24 mouse cellular contexts compared by ENCODE assay signal in genomic region chr2:110068916-110069315, GRCm38 (mm10).
"Had no signal": no experiment of that assay in that cellular context is flagged by ENCODE, and none has a peak within 500 bp of the region (broad histone marks: within the 10 kb centered on the region; RNA-seq: fewer than 3 reads in every experiment).

No protein-coding gene starts in this region.

- H3K27me3 ChIP-seq: heart, embryonic 13.5 days; heart, embryonic 15.5 days; hindbrain, embryonic 13.5 days; hindbrain, embryonic 15.5 days; limb, embryonic 13.5 days; limb, embryonic 15.5 days; liver, embryonic 12.5 days had no signal

- ATAC-seq: hindbrain, postnatal 0 days; intestine, embryonic 16.5 days; liver, embryonic 12.5 days had no signal

- H3K9ac ChIP-seq: heart, embryonic 13.5 days; heart, embryonic 15.5 days; hindbrain, embryonic 13.5 days; hindbrain, embryonic 15.5 days; limb, embryonic 13.5 days; limb, embryonic 15.5 days; liver, embryonic 12.5 days; liver, embryonic 14.5 days had no signal

- H3K4me2 ChIP-seq: heart, embryonic 11.5 days; heart, embryonic 13.5 days; heart, embryonic 15.5 days; hindbrain, embryonic 13.5 days; hindbrain, embryonic 15.5 days; limb, embryonic 13.5 days; limb, embryonic 15.5 days; liver, embryonic 12.5 days had no signal

- H3K4me3 ChIP-seq: heart, adult 2 months; heart, embryonic 13.5 days; heart, embryonic 15.5 days; hindbrain, embryonic 13.5 days; hindbrain, embryonic 15.5 days; limb, embryonic 13.5 days; limb, embryonic 15.5 days; liver, embryonic 12.5 days had no signal

- H3K27ac ChIP-seq: heart, adult 2 months; heart, embryonic 13.5 days; heart, embryonic 15.5 days; hindbrain, embryonic 13.5 days; hindbrain, embryonic 15.5 days; hindbrain, postnatal 0 days; limb, embryonic 13.5 days; limb, embryonic 15.5 days; liver, embryonic 12.5 days; liver, embryonic 14.5 days had no signal

- H3K4me1 ChIP-seq: heart, embryonic 13.5 days; heart, embryonic 15.5 days; hindbrain, embryonic 13.5 days; hindbrain, embryonic 15.5 days; limb, embryonic 13.5 days; limb, embryonic 15.5 days; liver, embryonic 12.5 days had no signal

- H3K9me3 ChIP-seq: heart, embryonic 13.5 days; heart, embryonic 15.5 days; hindbrain, embryonic 13.5 days; hindbrain, embryonic 15.5 days; limb, embryonic 13.5 days; limb, embryonic 15.5 days; liver, embryonic 12.5 days had no signal

- H3K36me3 ChIP-seq: heart, embryonic 13.5 days; heart, embryonic 15.5 days; hindbrain, embryonic 13.5 days; hindbrain, embryonic 15.5 days; limb, embryonic 13.5 days; limb, embryonic 15.5 days; liver, embryonic 12.5 days had no signal

- DNase-seq: gastrocnemius, postnatal 14 days; gastrocnemius, postnatal 36 days; heart, adult 11 months; heart, adult 2 months; heart, postnatal 14 days; heart, postnatal 36 days; kidney, adult 18-20 months; kidney, adult 8-10 months; kidney, postnatal 10 days; kidney, postnatal 36 days; layer of hippocampus, adult 9-11 months; layer of hippocampus, postnatal 36 days; left cerebral cortex, postnatal 4 days had no signal
